Mouse (Mus musculus): ENCODE measurements around the gene Ccnyl1. TPM values are rescaled to one million over a fixed set of nuclear protein-coding genes. Genes with fewer than 3 reads are reported as not detected.

Ccnyl1 gene
- polyA plus RNA-seq, 1 experiment from 2014 or later, result 10.7 TPM

- no peaks in the 10 kb centered on the region for H3K4me1 ChIP-seq (ENCODE audit: control insufficient read depth, insufficient read depth, low read length)
- 79% methylated on average over 7 of the region's 7 CpGs for WGBS
Measured at GRCm38 (mm10) chr1:64658876-64659275, 31.4 kb upstream of the Ccnyl1 start.

GRCm38 (mm10) chr1:64667111-64667633, 23.1 kb upstream of the Ccnyl1 start:
- H3K9ac ChIP-seq (ENCODE audit: low read length), result no peak overlapping the region
- ATAC-seq (ENCODE audit: insufficient number of reproducible peaks, low FRiP score, low TSS enrichment, low read depth), result no peak
- no peak overlapping the region for H3K4me2 ChIP-seq (ENCODE audit: low read depth, severe bottlenecking)
- 59% methylated on average over 2 of the region's 2 CpGs for WGBS
- H3K4me3 ChIP-seq (ENCODE audit: low read depth, low read length), result no peak overlapping the region
- no peaks in the 10 kb centered on the region for H3K9me3 ChIP-seq (ENCODE audit: control insufficient read depth, low read length)
- no peaks in the 10 kb centered on the region for H3K27me3 ChIP-seq (ENCODE audit: control insufficient read depth, insufficient read depth, low read length)
- DNase-seq (ENCODE audit: low spot score), result no peak
- 0 out of 2 replicates have a peak, but pooled peaks cover 3% of the 10 kb centered on the region for H3K4me1 ChIP-seq (ENCODE audit: control insufficient read depth, insufficient read depth, low read length)
- H3K27ac ChIP-seq (replicated peaks; ENCODE audit: low read depth, low read length), result no peak overlapping the region
- no peaks in the 10 kb centered on the region for H3K36me3 ChIP-seq (ENCODE audit: control insufficient read depth, insufficient read depth, low read length)

More at GRCm38 (mm10) chr1:64658876-64659275, 31.4 kb upstream of the Ccnyl1 start:
- H3K4me3 ChIP-seq (ENCODE audit: low read depth, low read length), result no peak overlapping the region
- H3K36me3 ChIP-seq (ENCODE audit: control insufficient read depth, insufficient read depth, low read length), result no peaks in the 10 kb centered on the region
- H3K27ac ChIP-seq (replicated peaks; ENCODE audit: low read depth, low read length), result no peak overlapping the region
- no peak overlapping the region for H3K4me2 ChIP-seq (ENCODE audit: low read depth, severe bottlenecking)
- no peaks in the 10 kb centered on the region for H3K27me3 ChIP-seq (ENCODE audit: control insufficient read depth, insufficient read depth, low read length)
- H3K9ac ChIP-seq (ENCODE audit: low read length), result no peak overlapping the region
- no peaks in the 10 kb centered on the region for H3K9me3 ChIP-seq (ENCODE audit: control insufficient read depth, low read length)
- no peak for DNase-seq (ENCODE audit: low spot score)
- no peak for ATAC-seq (ENCODE audit: insufficient number of reproducible peaks, low FRiP score, low TSS enrichment, low read depth)

- Histone ChIP-seq H3K9ac (ENCODE audit: low read length) (no peak overlapping the region), H3K9me3 (ENCODE audit: control insufficient read depth, low read length) (no peaks in the 10 kb centered on the region), H3K4me3 (ENCODE audit: low read depth, low read length) (no peak overlapping the region), H3K36me3 (ENCODE audit: control insufficient read depth, insufficient read depth, low read length) (no peaks in the 10 kb centered on the region), H3K27me3 (ENCODE audit: control insufficient read depth, insufficient read depth, low read length) (no peaks in the 10 kb centered on the region), H3K4me1 (ENCODE audit: control insufficient read depth, insufficient read depth, low read length) (0 out of 2 replicates have a peak, but pooled peaks cover 3% of the 10 kb centered on the region), H3K27ac (replicated peaks; ENCODE audit: low read depth, low read length) (no peak overlapping the region), H3K4me2 (ENCODE audit: low read depth, severe bottlenecking) (no peak overlapping the region)
- 84% methylated on average over 2 of the region's 2 CpGs for WGBS
- no peak for ATAC-seq (ENCODE audit: insufficient number of reproducible peaks, low FRiP score, low TSS enrichment, low read depth)
- no peak for DNase-seq (ENCODE audit: low spot score)
Measured at GRCm38 (mm10) chr1:64669451-64669850, 20.8 kb upstream of the Ccnyl1 start.

GRCm38 (mm10) chr1:64673931-64674330, 16.3 kb upstream of the Ccnyl1 start:
- Histone ChIP-seq H3K9me3 (ENCODE audit: control insufficient read depth, low read length) (no peaks in the 10 kb centered on the region), H3K27me3 (ENCODE audit: control insufficient read depth, insufficient read depth, low read length) (no peaks in the 10 kb centered on the region), H3K27ac (replicated peaks; ENCODE audit: low read depth, low read length) (no peak overlapping the region), H3K4me3 (ENCODE audit: low read depth, low read length) (no peak overlapping the region), H3K9ac (ENCODE audit: low read length) (no peak overlapping the region), H3K4me1 (ENCODE audit: control insufficient read depth, insufficient read depth, low read length) (peaks cover 6% of the 10 kb centered on the region; the same call in 1 of the 2 replicates), H3K36me3 (ENCODE audit: control insufficient read depth, insufficient read depth, low read length) (no peaks in the 10 kb centered on the region), H3K4me2 (ENCODE audit: low read depth, severe bottlenecking) (no peak overlapping the region)
- 92% methylated on average over 5 of the region's 5 CpGs for WGBS
- DNase-seq (ENCODE audit: low spot score), result no peak
- ATAC-seq (ENCODE audit: insufficient number of reproducible peaks, low FRiP score, low TSS enrichment, low read depth), result no peak

- Histone ChIP-seq H3K9me3 (ENCODE audit: control insufficient read depth, low read length) (no peaks in the 10 kb centered on the region), H3K36me3 (ENCODE audit: control insufficient read depth, insufficient read depth, low read length) (no peaks in the 10 kb centered on the region), H3K27ac (replicated peaks; ENCODE audit: low read depth, low read length) (no peak overlapping the region), H3K4me1 (ENCODE audit: control insufficient read depth, insufficient read depth, low read length) (peaks cover 3% of the 10 kb centered on the region; the same call in 1 of the 2 replicates), H3K27me3 (ENCODE audit: control insufficient read depth, insufficient read depth, low read length) (no peaks in the 10 kb centered on the region), H3K4me3 (ENCODE audit: low read depth, low read length) (no peak overlapping the region), H3K4me2 (ENCODE audit: low read depth, severe bottlenecking) (no peak overlapping the region), H3K9ac (ENCODE audit: low read length) (no peak overlapping the region)
- no peak for DNase-seq (ENCODE audit: low spot score)
- WGBS, result 59% methylated on average over 6 of the region's 6 CpGs
- no peak for ATAC-seq (ENCODE audit: insufficient number of reproducible peaks, low FRiP score, low TSS enrichment, low read depth)
Measured at GRCm38 (mm10) chr1:64676060-64676839, 14.0 kb upstream of the Ccnyl1 start.

- Histone ChIP-seq H3K4me3 (ENCODE audit: low read depth, low read length) (no peak overlapping the region), H3K27ac (replicated peaks; ENCODE audit: low read depth, low read length) (no peak overlapping the region), H3K36me3 (ENCODE audit: control insufficient read depth, insufficient read depth, low read length) (no peaks in the 10 kb centered on the region), H3K4me2 (ENCODE audit: low read depth, severe bottlenecking) (no peak overlapping the region), H3K27me3 (ENCODE audit: control insufficient read depth, insufficient read depth, low read length) (no peaks in the 10 kb centered on the region), H3K9me3 (ENCODE audit: control insufficient read depth, low read length) (no peaks in the 10 kb centered on the region), H3K9ac (ENCODE audit: low read length) (no peak overlapping the region), H3K4me1 (ENCODE audit: control insufficient read depth, insufficient read depth, low read length) (peaks cover 3% of the 10 kb centered on the region; the same call in 1 of the 2 replicates)
- no peak for ATAC-seq (ENCODE audit: insufficient number of reproducible peaks, low FRiP score, low TSS enrichment, low read depth)
- 94% methylated on average over 3 of the region's 3 CpGs for WGBS
- DNase-seq (ENCODE audit: low spot score), result no peak
Measured at GRCm38 (mm10) chr1:64681499-64681898, 8.8 kb upstream of the Ccnyl1 start.

- Histone ChIP-seq H3K4me2 (ENCODE audit: low read depth, severe bottlenecking) (no peak overlapping the region), H3K9ac (ENCODE audit: low read length) (no peak overlapping the region), H3K4me3 (ENCODE audit: low read depth, low read length) (no peak overlapping the region), H3K9me3 (ENCODE audit: control insufficient read depth, low read length) (no peaks in the 10 kb centered on the region), H3K4me1 (ENCODE audit: control insufficient read depth, insufficient read depth, low read length) (no peaks in the 10 kb centered on the region), H3K36me3 (ENCODE audit: control insufficient read depth, insufficient read depth, low read length) (no peaks in the 10 kb centered on the region), H3K27me3 (ENCODE audit: control insufficient read depth, insufficient read depth, low read length) (no peaks in the 10 kb centered on the region), H3K27ac (replicated peaks; ENCODE audit: low read depth, low read length) (no peak overlapping the region)
- ATAC-seq (ENCODE audit: insufficient number of reproducible peaks, low FRiP score, low TSS enrichment, low read depth), result no peak
- 93% methylated on average over 3 of the region's 3 CpGs for WGBS
- no peak for DNase-seq (ENCODE audit: low spot score)
Measured at GRCm38 (mm10) chr1:64683039-64683438, 7.2 kb upstream of the Ccnyl1 start.

GRCm38 (mm10) chr1:64684440-64684839, 5.8 kb upstream of the Ccnyl1 start:
- no peak overlapping the region for H3K27ac ChIP-seq (replicated peaks; ENCODE audit: low read depth, low read length)
- 94% methylated on average over 2 of the region's 2 CpGs for WGBS
- H3K4me1 ChIP-seq (ENCODE audit: control insufficient read depth, insufficient read depth, low read length), result no peaks in the 10 kb centered on the region; the same call in 1 of the 2 replicates
- H3K4me2 ChIP-seq (ENCODE audit: low read depth, severe bottlenecking), result no peak overlapping the region
- no peaks in the 10 kb centered on the region for H3K36me3 ChIP-seq (ENCODE audit: control insufficient read depth, insufficient read depth, low read length)
- no peaks in the 10 kb centered on the region for H3K9me3 ChIP-seq (ENCODE audit: control insufficient read depth, low read length)
- ATAC-seq (ENCODE audit: insufficient number of reproducible peaks, low FRiP score, low TSS enrichment, low read depth) (no peak), DNase-seq (ENCODE audit: low spot score) (no peak)
- no peaks in the 10 kb centered on the region for H3K27me3 ChIP-seq (ENCODE audit: control insufficient read depth, insufficient read depth, low read length)
- no peak overlapping the region for H3K4me3 ChIP-seq (ENCODE audit: low read depth, low read length)
- no peak overlapping the region for H3K9ac ChIP-seq (ENCODE audit: low read length)

Data from limb, embryonic 11.5 days (tissue).